Mouse (Mus musculus) adrenal gland, postnatal 4 days (tissue): ENCODE data around the gene Lrrc49. TPM values are rescaled to one million over a fixed set of nuclear protein-coding genes. Genes with fewer than 3 reads are reported as not detected.
A peak's percentile ranks its signal among the peaks of the same experiment; 100 is the strongest.

ENCODE experiments used
- DNase-seq, 2 experiments: peaks; one replicate each; pipeline ENCODE4 v3.0.0; 2021 to 2022; ENCODE audit warnings: low spot score in 2 of 2, mixed read lengths in 2 of 2
- long read RNA-seq, 2 experiments: library from polyadenylated mRNA; stranded (forward); transcript quantifications; one replicate each; pipeline ENCODE4 v2.0.0; 2021
- total RNA-seq, 2 experiments: library from RNA; stranded (reverse); gene quantifications; 2 replicates each; pipeline ENCODE4 v1.2.3; 2021

Gene Lrrc49
- total RNA-seq: 10 to 100 TPM; 38.0 to 39.5 TPM
- long read RNA-seq, experiment 1, partial matches to known transcripts: 12 of 21 reads
- long read RNA-seq, experiment 1, other reads (novel, unspliced or antisense): 6 of 21 reads
- long read RNA-seq, experiment 2, transcript Lrrc49-204 (16 exons, 2,779 nt): major isoform, 8 of 51 reads
- long read RNA-seq, experiment 2, partial matches to known transcripts: 34 of 51 reads
- long read RNA-seq, experiment 2, other reads (novel, unspliced or antisense): 6 of 51 reads

- DNase-seq: peak; percentile 71 to 81
Observed at GRCm38 (mm10) chr9:60687891-60688324, at the start of gene Lrrc49. Gene Lrrc49, minus strand, starts transcription at chr9:60688158.

- no peak for DNase-seq
Observed at GRCm38 (mm10) chr9:60734321-60734720, 46.4 kb upstream of the Lrrc49 start.

- no peak for DNase-seq
Observed at GRCm38 (mm10) chr9:60724968-60725367, 37.0 kb upstream of the Lrrc49 start.

GRCm38 (mm10) chr9:60719687-60720086 lies 31.7 kb upstream of the Lrrc49 start:
- DNase-seq: no peak

GRCm38 (mm10) chr9:60718284-60718683 lies 30.3 kb upstream of the Lrrc49 start:
- DNase-seq: no peak

GRCm38 (mm10) chr9:60715828-60716227 lies 27.9 kb upstream of the Lrrc49 start:
- no peak for DNase-seq

GRCm38 (mm10) chr9:60715271-60715670 lies 27.3 kb upstream of the Lrrc49 start:
- no peak for DNase-seq

GRCm38 (mm10) chr9:60714191-60714590 lies 26.2 kb upstream of the Lrrc49 start:
- no peak for DNase-seq

- DNase-seq: no peak
Observed at GRCm38 (mm10) chr9:60713616-60714015, 25.7 kb upstream of the Lrrc49 start.

- peak in 1 of 2 experiments; percentile 10 for DNase-seq
Observed at GRCm38 (mm10) chr9:60712771-60713541, 25.0 kb upstream of the Lrrc49 start, which contains the start of gene Larp6. Gene Larp6, plus strand, starts transcription at chr9:60712989.

GRCm38 (mm10) chr9:60712011-60712410 lies 24.1 kb upstream of the Lrrc49 start:
- no peak for DNase-seq

GRCm38 (mm10) chr9:60709721-60710120 lies 21.8 kb upstream of the Lrrc49 start:
- DNase-seq: no peak

GRCm38 (mm10) chr9:60708606-60709005 lies 20.6 kb upstream of the Lrrc49 start:
- no peak for DNase-seq

- DNase-seq: no peak
Observed at GRCm38 (mm10) chr9:60707594-60707993, 19.6 kb upstream of the Lrrc49 start.

- no peak for DNase-seq
Observed at GRCm38 (mm10) chr9:60699581-60700231, 11.7 kb upstream of the Lrrc49 start.

GRCm38 (mm10) chr9:60696271-60696985 lies 8.5 kb upstream of the Lrrc49 start:
- DNase-seq: no peak

- no peak for DNase-seq
Observed at GRCm38 (mm10) chr9:60693986-60694385, 6.0 kb upstream of the Lrrc49 start.

- peak in 1 of 2 experiments; percentile 14 for DNase-seq
Observed at GRCm38 (mm10) chr9:60692624-60693023, 4.7 kb upstream of the Lrrc49 start.

GRCm38 (mm10) chr9:60687415-60687814 lies 543 bp downstream of the Lrrc49 start:
- DNase-seq: no peak

- DNase-seq: no peak
Observed at GRCm38 (mm10) chr9:60682753-60683152, 5.2 kb downstream of the Lrrc49 start.

- no peak for DNase-seq
Observed at GRCm38 (mm10) chr9:60681005-60681404, 7.0 kb downstream of the Lrrc49 start.
